Comparison of ENCODE assay signal across 11 mouse cellular contexts in genomic region chr17:86132534-86132933, GRCm38 (mm10). TPM values are rescaled to one million over a fixed set of nuclear protein-coding genes. Genes with fewer than 3 reads are reported as not detected.
DNase-seq lines count a peak whose midpoint lies in the region; ATAC-seq lines count a peak whose summit lies in the region.
"Had no signal": no experiment of that assay in that cellular context is flagged by ENCODE, and none has a peak within 500 bp of the region (broad histone marks: within the 10 kb centered on the region; RNA-seq: fewer than 3 reads in every experiment).

No protein-coding gene starts in this region.

- WGBS in kidney, embryonic 15.5 days, result 38% methylated on average over 5 of the region's 5 CpGs

- no peaks in the 10 kb centered on the region for H3K27me3 ChIP-seq in kidney, embryonic 15.5 days

- H3K4me2 ChIP-seq in kidney, embryonic 15.5 days, result no peak overlapping the region

- no peak overlapping the region for H3K9ac ChIP-seq in kidney, embryonic 15.5 days

- no peak overlapping the region for H3K27ac ChIP-seq in kidney, embryonic 15.5 days

- H3K4me1 ChIP-seq in kidney, embryonic 15.5 days, result no peaks in the 10 kb centered on the region

- peaks cover 81% of the 10 kb centered on the region for H3K36me3 ChIP-seq in kidney, embryonic 15.5 days

- ATAC-seq in kidney, embryonic 15.5 days (replicated peaks; ENCODE audit: low FRiP score), result no peak; the same call in 1 of the 2 replicates
- ATAC-seq: activated CD4-positive, CD25-positive, alpha-beta regulatory T cell, adult 4 months; hindbrain, embryonic 16.5 days had no signal

- H3K9me3 ChIP-seq in kidney, embryonic 15.5 days (replicated peaks), result no peaks in the 10 kb centered on the region

- no peak overlapping the region for H3K4me3 ChIP-seq in kidney, embryonic 15.5 days (replicated peaks)

- peak; percentile 4 for DNase-seq in kidney, adult 18-20 months
- DNase-seq in CD4-positive helper T cell, adult 2 months (ENCODE audit: low read depth, low spot score), result peak; percentile 7
- DNase-seq in ES-CJ7 (ENCODE audit: low read depth, low spot score), result peak; percentile 22
- peak; percentile 61 for DNase-seq in kidney, adult 9 months
- no peak for DNase-seq in right cerebral cortex, adult 2 months (ENCODE audit: low spot score in 2 of 2)
- DNase-seq in cerebellum, adult 11-12 months, result no peak
- no peak for DNase-seq in frontal cortex, adult 2 months (ENCODE audit: extremely low spot score in 1 of 2, low spot score in 1 of 2)
- DNase-seq: gastrocnemius, postnatal 10 days had no signal

RNA-seq across cellular contexts. Expression of gene Srbd1, which starts 12.4 kb away (rescaled TPM):
- 21.0 and 21.7 TPM in 2 replicates for polyA plus RNA-seq in kidney, embryonic 15.5 days (2015; fragmentation: Nextera tagmentation; extraction: Ambion mirVana)
- 7.1 and 8.2 TPM in 2 replicates for polyA plus RNA-seq in frontal cortex, adult 2 months (2012; rRNA removed)

RNA-seq across cellular contexts. Expression of gene Prkce, which starts 35.1 kb away (rescaled TPM):
- 6.8 and 7.1 TPM in 2 replicates for polyA plus RNA-seq in kidney, embryonic 15.5 days (2015; fragmentation: Nextera tagmentation; extraction: Ambion mirVana)
- 83.3 and 96.6 TPM in 2 replicates for polyA plus RNA-seq in frontal cortex, adult 2 months (2012; rRNA removed)

Comparison
In these comparisons a context has a peak if more than half of its experiments do, and no peak if none do; other contexts are left out.
1. DNase-seq: peak in kidney, adult 18-20 months (single experiment), CD4-positive helper T cell, adult 2 months (single experiment), ES-CJ7 (single experiment) and kidney, adult 9 months (single experiment); none in right cerebral cortex, adult 2 months (0 of 2), cerebellum, adult 11-12 months (single experiment) and frontal cortex, adult 2 months (0 of 2).
2. RNA of gene Prkce, which starts 35.1 kb away (polyA plus RNA-seq): 83.3 to 96.6 TPM in frontal cortex, adult 2 months; 6.8 to 7.1 TPM in kidney, embryonic 15.5 days; every median in the first group is over 10 times any median in the second.